Comparison of ENCODE assay signal across 9 mouse cellular contexts in the genomic region with DNA sequence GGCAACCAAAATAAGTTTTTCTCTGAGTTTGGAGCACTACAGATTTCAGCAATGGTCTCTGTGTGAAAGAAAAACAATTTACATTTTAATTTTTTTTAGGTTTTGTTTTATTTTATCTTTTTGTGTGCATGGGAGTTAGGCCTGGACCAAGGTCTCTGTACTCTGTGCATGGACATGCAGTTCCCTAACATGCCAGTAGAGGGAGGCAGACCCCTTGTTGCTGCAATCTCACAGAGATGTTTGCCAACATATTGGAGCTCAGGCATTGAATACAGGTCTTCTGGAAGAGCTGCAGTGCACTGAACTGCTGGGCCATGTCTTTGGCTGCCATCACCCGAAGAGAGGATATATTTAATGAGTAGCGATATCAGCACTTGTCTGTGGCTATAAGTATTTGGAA. TPM values are rescaled to one million over a fixed set of nuclear protein-coding genes. Genes with fewer than 3 reads are reported as not detected.
DNase-seq lines count a peak whose midpoint lies in the region; ATAC-seq and TF ChIP-seq lines count a peak whose summit lies in the region.
"Not testable (repeated sequence)": the region's sequence is repeated elsewhere in the genome, so short reads cannot be mapped to it uniquely, and the experiment has no call there.
"Had no signal": no experiment of that assay in that cellular context is flagged by ENCODE, and none has a peak within 500 bp of the region (broad histone marks: within the 10 kb centered on the region; RNA-seq: fewer than 3 reads in every experiment).

No protein-coding gene starts in this region.

- H3K36me3 ChIP-seq in intestine, postnatal 0 days (ENCODE audit: control insufficient read depth, insufficient read depth): not testable (repeated sequence)

- DNase-seq in 3T3-L1 (ENCODE audit: low read depth, low spot score): peak; percentile 69
- DNase-seq in adrenal gland, postnatal 14 days: peak; percentile 47
- peak; percentile 30 for DNase-seq in embryo, embryonic 11.5 days (ENCODE audit: low read depth, low spot score)
- DNase-seq in gastrocnemius, postnatal 36 days: peak; percentile 12 to 17
- DNase-seq in left cerebral cortex, postnatal 10 days (ENCODE audit: extremely low spot score in 1 of 2, low spot score in 2 of 2): peak; percentile 20 to 58
- DNase-seq in mesoderm, embryonic 11.5 days (ENCODE audit: low read depth, low spot score): peak; percentile 45
- DNase-seq in right cerebral cortex, postnatal 25 days: peak; percentile 61

- peak; percentile 78 for TF ChIP-seq CTCF in intestine, postnatal 0 days (IDR thresholded peaks at IDR 0.05; ENCODE audit: low read depth)

- peak; percentile 43; the same call in 1 of the 2 replicates for ATAC-seq in intestine, postnatal 0 days

- intact Hi-C loops in gastrocnemius, postnatal 36 days (cut with DNase I); left cerebral cortex, postnatal 10 days (cut with DNase I): not testable (repeated sequence)

- H3K9me3 ChIP-seq in intestine, postnatal 0 days (ENCODE audit: control insufficient read depth): not testable (repeated sequence)

- not testable (repeated sequence) for H3K4me2 ChIP-seq in intestine, postnatal 0 days (replicated peaks; ENCODE audit: low read depth)

- not testable (repeated sequence) for H3K27me3 ChIP-seq in intestine, postnatal 0 days (replicated peaks; ENCODE audit: control insufficient read depth, insufficient read depth, low read length)

- not testable (repeated sequence) for H3K9ac ChIP-seq in intestine, postnatal 0 days (ENCODE audit: low read depth, low read length)

- WGBS in intestine, postnatal 0 days: 13% methylated on average over 1 of the region's 2 CpGs

- H3K4me1 ChIP-seq in intestine, postnatal 0 days (replicated peaks; ENCODE audit: control insufficient read depth, insufficient read depth, low read length): not testable (repeated sequence)

- H3K27ac ChIP-seq in intestine, postnatal 0 days (ENCODE audit: low read depth, low read length): not testable (repeated sequence)

- not testable (repeated sequence) for H3K4me3 ChIP-seq in intestine, postnatal 0 days (ENCODE audit: low read depth, low read length)

RNA-seq across cellular contexts. Expression of a gene that starts 29.1 kb away (rescaled TPM):
- not detected in 2 replicates for total RNA-seq in adrenal gland, postnatal 14 days (2021)
- total RNA-seq in gastrocnemius, postnatal 36 days (2021): not detected
- polyA plus RNA-seq in intestine, postnatal 0 days (2015; fragmentation: Nextera tagmentation; extraction: Ambion mirVana): 0.80 and 0.90 TPM in 2 replicates
- total RNA-seq in left cerebral cortex, postnatal 10 days (2021): under 1 TPM in 1 of 2 experiments, not detected in 1; 0.60 TPM

RNA-seq across cellular contexts. Expression of a gene that starts 58.0 kb away (rescaled TPM):
- total RNA-seq in adrenal gland, postnatal 14 days (2021): not detected in 2 replicates
- not detected for total RNA-seq in gastrocnemius, postnatal 36 days (2021)
- not detected in 2 replicates for polyA plus RNA-seq in intestine, postnatal 0 days (2015; fragmentation: Nextera tagmentation; extraction: Ambion mirVana)
- under 1 TPM in 1 of 2 experiments, not detected in 1; 0.32 TPM for total RNA-seq in left cerebral cortex, postnatal 10 days (2021)
- polyA plus RNA-seq: heart, embryonic 10.5 days had no signal

Comparison
In these comparisons a context has a peak if more than half of its experiments do, and no peak if none do; other contexts are left out.
1. DNase-seq: peak in every context shown above with its lines; median percentile 69 in 3T3-L1; 61 in right cerebral cortex, postnatal 25 days; 47 in adrenal gland, postnatal 14 days; 45 in mesoderm, embryonic 11.5 days; 39 in left cerebral cortex, postnatal 10 days; 30 in embryo, embryonic 11.5 days; 14 in gastrocnemius, postnatal 36 days.